Mouse (Mus musculus) embryonic facial prominence, embryonic 14.5 days (tissue): Measurements from ENCODE around the gene Stim2. TPM values are rescaled to one million over a fixed set of nuclear protein-coding genes. Genes with fewer than 3 reads are reported as not detected.

Source experiments
- ATAC-seq: fragments of 200-750 bp; cut with Nextera tagmentation; 2 replicates; pipeline ENCODE4 v1.8.0; 2017; ENCODE audit warnings: low read depth, moderate number of reproducible peaks, moderate TSS enrichment
- DNase-seq: peaks from one replicate; pipeline ENCODE4 v3.0.0-alpha.2; 2015; ENCODE audit warnings: low spot score
- H3K27ac ChIP-seq: fragments of 300-500 bp; sonication (generic); replicated peaks from 2 replicates; pipeline ENCODE4 v1.5.1; 2014; ENCODE audit warnings: low read depth, mild to moderate bottlenecking, low read length, moderate library complexity
- H3K27me3 ChIP-seq: fragments of 300-500 bp; sonication (generic); replicated peaks from 2 replicates; pipeline ENCODE4 v1.6.1; 2014; ENCODE audit warnings: low read length; ENCODE audit not compliant: control insufficient read depth, insufficient read depth
- H3K36me3 ChIP-seq: fragments of 300-500 bp; sonication (generic); 2 replicates; pipeline ENCODE4 v1.6.1; 2014; ENCODE audit warnings: low read length, mixed read lengths; ENCODE audit not compliant: control insufficient read depth, insufficient read depth
- H3K4me1 ChIP-seq: fragments of 300-500 bp; sonication (generic); 2 replicates; pipeline ENCODE4 v1.6.1; 2014; ENCODE audit warnings: antibody characterized with exemption, low read length; ENCODE audit not compliant: control insufficient read depth, insufficient read depth
- H3K4me2 ChIP-seq: fragments of 300-500 bp; sonication (generic); 2 replicates; pipeline ENCODE4 v1.6.1; 2014; ENCODE audit warnings: low read depth, mild to moderate bottlenecking, low read length, moderate library complexity, mixed read lengths
- H3K4me3 ChIP-seq: fragments of 300-500 bp; sonication (generic); 2 replicates; pipeline ENCODE4 v1.5.1; 2014; ENCODE audit warnings: low read depth, mild to moderate bottlenecking, low read length
- H3K9ac ChIP-seq: fragments of 300-500 bp; sonication (generic); 2 replicates; pipeline ENCODE4 v1.6.1; 2014; ENCODE audit warnings: low read depth, mild to moderate bottlenecking, low read length, moderate library complexity, mixed read lengths
- H3K9me3 ChIP-seq: fragments of 300-500 bp; sonication (generic); 2 replicates; pipeline ENCODE4 v1.6.1; 2016; ENCODE audit warnings: low read length; ENCODE audit not compliant: control insufficient read depth
- WGBS: fragments of 180-500 bp; shearing (Covaris S2); extraction: QIAGEN DNeasy Blood & Tissue Kit; methylation state at CpG from one replicate; pipeline ENCODE4 v1.1.7; 2014; 5-methylcytosine and 5-hydroxymethylcytosine counted together
- polyA plus RNA-seq: library from polyadenylated mRNA; unstranded; fragments of >200 nt; fragmentation: Nextera tagmentation; extraction: Ambion mirVana; gene quantifications from 2 replicates; pipeline ENCODE4 v1.2.1, GENCODE M21; 2014

Stim2 gene
- polyA plus RNA-seq, 1 experiment from 2014 or later: 38.1 TPM

DNA sequence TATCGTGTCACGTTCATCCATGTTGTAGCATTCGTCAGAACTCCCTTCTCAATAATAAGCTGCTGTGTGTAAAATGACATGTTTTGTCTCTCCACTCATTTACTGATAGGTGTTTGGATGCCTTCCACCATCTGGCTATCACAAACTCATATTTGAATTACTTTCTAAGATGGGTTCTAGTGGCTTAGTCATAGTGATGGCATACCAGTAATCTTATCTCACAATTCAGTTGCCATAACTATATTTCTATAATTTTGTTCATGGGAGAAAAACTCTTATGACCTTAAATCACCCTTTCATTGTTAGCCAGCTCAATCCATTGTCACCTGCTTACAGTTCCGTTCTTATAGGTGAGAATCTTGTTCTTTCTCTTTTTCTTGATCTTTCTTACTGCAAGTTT, 14.9 kb upstream of the Stim2 start:
- H3K27ac ChIP-seq: no peak overlapping the region
- no peaks in the 10 kb centered on the region for H3K27me3 ChIP-seq
- no peak overlapping the region for H3K9ac ChIP-seq
- 88% methylated on average over 4 of the region's 4 CpGs for WGBS
- H3K4me1 ChIP-seq: no peaks in the 10 kb centered on the region
- H3K4me3 ChIP-seq: no peak overlapping the region
- no peak for ATAC-seq
- H3K4me2 ChIP-seq: no peak overlapping the region
- DNase-seq: no peak
- H3K9me3 ChIP-seq: no peaks in the 10 kb centered on the region
- no peaks in the 10 kb centered on the region for H3K36me3 ChIP-seq

GRCm38 (mm10) chr5:53985632-53986031, 12.7 kb upstream of the Stim2 start:
- no peak overlapping the region for H3K9ac ChIP-seq
- H3K4me2 ChIP-seq: no peak overlapping the region
- no peak overlapping the region for H3K27ac ChIP-seq
- WGBS: 90% methylated on average over 3 of the region's 3 CpGs
- no peaks in the 10 kb centered on the region for H3K4me1 ChIP-seq
- no peaks in the 10 kb centered on the region for H3K27me3 ChIP-seq
- DNase-seq (no peak), ATAC-seq (no peak)
- H3K4me3 ChIP-seq: no peak overlapping the region
- H3K36me3 ChIP-seq: no peaks in the 10 kb centered on the region
- no peaks in the 10 kb centered on the region for H3K9me3 ChIP-seq

GRCm38 (mm10) chr5:53987496-53987895, 10.8 kb upstream of the Stim2 start:
- Histone ChIP-seq H3K9ac (no peak overlapping the region), H3K9me3 (no peaks in the 10 kb centered on the region), H3K4me2 (no peak overlapping the region), H3K4me1 (no peaks in the 10 kb centered on the region), H3K27me3 (no peaks in the 10 kb centered on the region), H3K4me3 (no peak overlapping the region), H3K27ac (no peak overlapping the region), H3K36me3 (no peaks in the 10 kb centered on the region)
- ATAC-seq (no peak), DNase-seq (no peak)
- 82% methylated on average over 1 of the region's 1 CpGs for WGBS

GRCm38 (mm10) chr5:53988053-53988452, 10.2 kb upstream of the Stim2 start:
- Histone ChIP-seq H3K9me3 (no peaks in the 10 kb centered on the region), H3K9ac (no peak overlapping the region), H3K27me3 (no peaks in the 10 kb centered on the region), H3K36me3 (no peaks in the 10 kb centered on the region), H3K27ac (no peak overlapping the region), H3K4me1 (no peaks in the 10 kb centered on the region), H3K4me2 (no peak overlapping the region), H3K4me3 (no peak overlapping the region)
- WGBS: 84% methylated on average over 1 of the region's 1 CpGs
- ATAC-seq (no peak), DNase-seq (no peak)

DNA sequence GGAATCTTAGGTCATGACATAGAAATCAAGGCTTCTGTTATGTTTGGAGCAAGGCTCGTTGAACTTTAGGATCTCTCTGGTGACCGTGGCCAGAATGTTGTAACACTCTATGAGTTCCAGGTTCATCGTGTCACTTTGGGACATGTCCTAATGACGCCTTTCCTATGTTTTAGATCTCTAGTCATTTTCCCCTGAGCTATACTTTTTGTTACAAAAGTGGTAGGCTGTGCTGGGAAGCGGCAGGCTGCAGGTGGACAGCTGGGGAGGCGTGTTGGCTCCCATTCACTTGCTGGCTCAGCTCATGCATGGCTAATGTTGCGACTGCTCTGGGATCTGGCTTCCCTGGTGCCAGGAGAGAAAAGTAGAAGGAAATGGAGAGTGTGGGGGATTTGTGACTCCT, 5.7 kb upstream of the Stim2 start:
- Histone ChIP-seq H3K4me1 (no peaks in the 10 kb centered on the region), H3K9ac (no peak overlapping the region), H3K27me3 (no peaks in the 10 kb centered on the region), H3K4me2 (no peak overlapping the region), H3K27ac (no peak overlapping the region), H3K9me3 (no peaks in the 10 kb centered on the region), H3K4me3 (no peak overlapping the region), H3K36me3 (no peaks in the 10 kb centered on the region)
- ATAC-seq (peak; percentile 53; the same call in 1 of the 2 replicates), DNase-seq (peak; percentile 56)
- 62% methylated on average over 7 of the region's 7 CpGs for WGBS

GRCm38 (mm10) chr5:53994576-53994975, 3.7 kb upstream of the Stim2 start:
- DNase-seq (no peak), ATAC-seq (no peak)
- Histone ChIP-seq H3K4me2 (peak overlapping the region; percentile 90), H3K27ac (no peak overlapping the region), H3K27me3 (no peaks in the 10 kb centered on the region), H3K9me3 (no peaks in the 10 kb centered on the region), H3K36me3 (no peaks in the 10 kb centered on the region), H3K4me3 (no peak overlapping the region), H3K4me1 (no peaks in the 10 kb centered on the region), H3K9ac (no peak overlapping the region)
- WGBS: 59% methylated on average over 4 of the region's 4 CpGs

- H3K4me2 ChIP-seq: peak overlapping the region; percentile 90
- H3K36me3 ChIP-seq: no peaks in the 10 kb centered on the region
- no peak overlapping the region; the same call in 1 of the 2 replicates for H3K27ac ChIP-seq
- H3K9ac ChIP-seq: peak overlapping the region; percentile 61
- peak overlapping the region; percentile 50 for H3K4me3 ChIP-seq
- ATAC-seq (peak; percentile 26), DNase-seq (peak; percentile 88)
- peaks cover 5% of the 10 kb centered on the region for H3K4me1 ChIP-seq
- H3K9me3 ChIP-seq: no peaks in the 10 kb centered on the region
- WGBS: under 1% methylated on average over 34 of the region's 34 CpGs
- no peaks in the 10 kb centered on the region for H3K27me3 ChIP-seq
These were observed 3.0 kb upstream of the Stim2 start for GRCm38 (mm10) chr5:53995316-53995715.

GRCm38 (mm10) chr5:53996822-53997221, 1.5 kb upstream of the Stim2 start:
- Histone ChIP-seq H3K9ac (no peak overlapping the region), H3K36me3 (no peaks in the 10 kb centered on the region), H3K4me2 (no peak overlapping the region), H3K9me3 (no peaks in the 10 kb centered on the region), H3K4me1 (peaks cover 7% of the 10 kb centered on the region), H3K27ac (no peak overlapping the region), H3K27me3 (no peaks in the 10 kb centered on the region), H3K4me3 (no peak overlapping the region)
- ATAC-seq (no peak), DNase-seq (no peak)
- WGBS: 90% methylated on average over 6 of the region's 6 CpGs

- peak; percentile 77 for DNase-seq
These were observed 603 bp downstream of the Stim2 start for GRCm38 (mm10) chr5:53998743-53999460.

More at GRCm38 (mm10) chr5:53998743-53999460, 603 bp downstream of the Stim2 start:
- Histone ChIP-seq H3K4me2 (peak overlapping the region; percentile 60), H3K9ac (peak overlapping the region; percentile 94), H3K27me3 (no peaks in the 10 kb centered on the region), H3K36me3 (no peaks in the 10 kb centered on the region), H3K4me3 (peak overlapping the region; percentile 94), H3K4me1 (peaks cover 7% of the 10 kb centered on the region), H3K9me3 (no peaks in the 10 kb centered on the region), H3K27ac (peak overlapping the region; percentile 90)
- WGBS: under 1% methylated on average over 28 of the region's 76 CpGs
- peak; percentile 35 for ATAC-seq
